Mouse (Mus musculus) frontal cortex, adult (tissue): ENCODE measurements around the gene Nsa2.
A peak's percentile ranks its signal among the peaks of the same experiment; 100 is the strongest.
"Not testable (repeated sequence)": the region's sequence is repeated elsewhere in the genome, so short reads cannot be mapped to it uniquely, and the experiment has no call there.

Experiments used
- ATAC-seq: cut with Nextera tagmentation; 2 replicates; pipeline ENCODE4 v1.9.2; 2017; ENCODE audit warnings: mild to moderate bottlenecking, moderate library complexity, mixed read lengths; ENCODE audit not compliant: low TSS enrichment

Nsa2 gene

DNA sequence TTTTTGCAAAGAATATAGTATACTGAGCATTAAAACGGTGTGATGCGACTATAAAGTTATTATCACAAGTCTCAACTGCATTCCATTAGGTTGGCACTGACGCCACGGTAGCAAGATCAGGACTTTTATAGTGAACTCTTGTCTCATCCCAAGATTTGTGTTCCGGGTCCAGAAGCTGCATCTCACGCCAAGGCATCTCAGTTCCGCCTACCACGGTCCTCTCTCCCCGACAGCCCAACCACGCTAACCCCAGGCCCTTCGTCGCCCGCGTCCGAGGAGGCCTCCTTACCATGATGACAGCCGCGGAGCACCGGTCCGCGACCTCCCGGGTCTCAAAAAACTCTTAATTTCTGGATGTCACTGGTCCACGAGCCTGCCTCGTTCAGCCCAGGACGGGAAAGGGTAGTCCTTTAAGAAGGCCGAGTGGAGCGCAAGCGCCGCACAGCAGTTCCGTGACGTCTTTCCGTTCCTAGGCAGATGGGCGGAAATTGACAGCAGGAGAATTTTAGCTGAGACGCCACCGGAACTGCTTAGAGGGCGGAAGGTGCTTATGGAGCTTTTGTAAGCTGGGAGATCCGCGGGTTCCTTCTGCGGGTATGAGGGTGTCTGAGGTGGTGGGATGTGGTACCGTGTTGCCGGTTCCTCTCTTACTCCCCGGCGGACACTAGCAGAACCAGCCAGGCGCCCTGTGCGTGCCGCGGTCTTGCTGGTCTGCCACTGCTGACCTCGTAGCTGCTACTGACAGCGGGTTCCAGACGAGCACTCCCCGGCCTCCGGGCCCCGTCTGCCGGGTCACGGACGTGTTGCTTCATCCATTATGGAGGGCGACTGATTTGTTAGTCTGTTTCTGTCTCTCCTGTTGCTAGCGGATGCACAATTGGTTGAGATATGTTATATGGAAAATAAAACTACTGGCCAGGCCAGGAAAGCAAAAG is at the start of gene Nsa2, which contains the start of gene Gfm2:
Nsa2 (minus strand) TSS at position 472 of the 935 bp plus-strand sequence.
Gfm2 (plus strand) TSS at position 472 of the 935 bp plus-strand sequence.
- peak; percentile 99 for ATAC-seq

- no peak for ATAC-seq
Observed at GRCm38 (mm10) chr13:97186346-97186745, 48.6 kb upstream of the Nsa2 start.

GRCm38 (mm10) chr13:97184656-97185055 is 46.9 kb upstream of the Nsa2 start:
- ATAC-seq = no peak

DNA sequence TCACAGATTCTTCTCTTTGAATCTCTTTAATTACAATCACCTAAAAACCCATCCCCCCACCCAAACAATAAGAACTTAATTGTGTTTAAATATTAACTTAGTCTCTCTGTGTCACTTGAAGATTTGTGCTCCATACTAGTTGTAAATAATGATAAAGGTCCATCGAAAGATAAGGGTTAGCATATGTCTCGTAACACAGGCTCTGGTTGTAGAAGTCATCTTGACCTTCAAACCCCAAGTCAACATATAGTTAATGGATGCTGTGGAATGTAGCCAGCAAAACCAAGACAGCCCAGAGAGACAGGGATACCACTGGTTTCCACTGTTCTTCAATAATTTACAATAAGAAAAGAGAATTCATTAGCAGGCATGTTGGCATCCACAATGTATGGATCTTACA is 46.4 kb upstream of the Nsa2 start:
- ATAC-seq = no peak

DNA sequence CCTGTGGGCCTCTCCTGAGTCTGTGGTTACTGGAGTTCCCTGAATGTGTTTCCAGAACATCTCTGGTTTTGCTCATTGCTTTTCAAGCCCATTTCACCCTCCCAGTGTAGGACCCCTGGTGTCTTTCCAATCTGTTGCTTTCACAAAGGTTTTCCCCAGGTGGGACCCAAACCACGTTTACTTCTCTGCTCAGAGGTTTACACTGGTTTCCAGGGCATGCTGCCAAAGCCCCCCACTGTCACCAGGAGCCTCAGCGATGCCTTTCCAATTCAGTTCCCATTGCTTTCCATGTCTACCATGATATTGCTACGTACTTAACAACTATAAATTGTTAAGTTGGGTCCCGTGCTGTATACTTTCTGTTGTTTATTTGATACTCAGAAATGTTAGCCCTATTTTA is 45.1 kb upstream of the Nsa2 start:
- no peak for ATAC-seq

GRCm38 (mm10) chr13:97180113-97180828 is 42.5 kb upstream of the Nsa2 start:
- 0 out of 2 replicates have a peak, but pooled peaks have one; percentile 3 for ATAC-seq

DNA sequence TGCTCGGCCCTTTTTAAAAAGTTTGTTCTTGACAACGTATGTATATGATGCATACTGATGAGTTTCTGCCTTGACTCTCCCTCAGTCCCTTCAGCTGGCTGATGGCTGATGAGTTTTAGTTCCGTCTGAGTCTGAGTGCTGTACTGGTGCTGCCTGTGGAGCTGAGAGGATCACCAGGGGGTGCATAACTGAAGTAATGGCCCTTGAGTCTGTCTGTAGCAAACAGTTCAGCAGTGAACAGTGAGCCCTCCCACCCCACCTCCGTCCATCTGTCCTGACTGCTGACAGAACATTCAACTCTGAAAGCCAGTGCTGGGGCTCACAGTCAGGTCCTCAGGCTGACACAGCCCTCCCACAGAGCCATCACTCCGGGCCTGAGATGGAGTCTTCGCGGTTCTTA is 41.2 kb upstream of the Nsa2 start:
- ATAC-seq = no peak

DNA sequence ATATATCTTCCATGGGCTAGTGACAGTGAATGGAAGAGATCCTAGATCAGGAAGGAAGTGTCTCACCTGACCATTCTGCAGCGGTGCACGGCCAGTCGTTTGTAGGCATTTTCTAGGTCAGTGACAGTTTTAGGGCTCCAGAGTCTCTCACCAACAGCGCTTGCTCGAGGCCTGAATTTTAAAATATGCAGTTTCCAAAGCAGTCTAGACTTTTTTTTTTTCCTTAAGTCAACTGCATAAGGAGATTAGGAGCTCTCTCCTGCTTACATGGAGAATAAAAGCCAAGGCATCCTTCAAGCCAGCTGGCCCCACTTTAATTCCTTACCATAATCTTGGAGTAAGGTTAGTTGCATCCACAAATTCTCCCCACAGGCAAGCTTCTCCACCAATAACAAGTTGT is 39.0 kb upstream of the Nsa2 start:
- peak; percentile 62 for ATAC-seq

DNA sequence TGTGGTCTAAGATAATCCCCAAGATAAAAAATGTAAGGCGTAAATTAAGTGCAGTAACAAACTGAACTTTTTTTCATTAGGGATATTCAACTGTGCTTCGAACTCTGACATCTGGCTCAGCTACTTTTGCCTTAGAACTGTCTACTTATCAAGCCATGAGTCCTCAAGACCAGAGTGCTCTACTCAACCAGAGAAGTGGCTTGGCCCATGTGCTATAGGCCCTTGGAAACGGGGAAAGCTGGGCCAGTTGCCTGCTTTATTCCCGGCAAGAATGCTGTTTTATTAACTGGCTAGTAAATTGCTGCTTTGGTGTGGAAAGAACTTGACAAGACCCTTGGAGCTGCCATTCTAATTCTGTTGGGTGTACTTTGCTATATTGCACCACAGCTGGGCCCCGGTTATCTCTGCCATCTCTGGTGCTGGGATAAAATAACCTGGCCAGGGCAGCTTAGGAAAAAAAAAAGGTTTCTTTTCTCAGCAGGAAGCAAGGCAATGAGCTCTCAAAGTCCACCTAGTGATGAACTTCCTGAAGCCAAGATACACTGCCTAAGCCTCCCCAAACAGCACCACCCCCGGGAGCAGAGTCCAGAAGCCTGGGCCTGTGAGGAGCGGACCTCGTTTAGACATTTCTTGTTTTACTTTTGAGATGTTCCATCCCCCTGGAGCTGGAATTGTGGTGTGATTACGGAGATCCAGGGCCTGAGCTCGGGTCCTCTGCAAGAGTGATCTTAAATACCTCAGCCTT is 38.0 kb upstream of the Nsa2 start:
- ATAC-seq = no peak

GRCm38 (mm10) chr13:97145834-97146233 is 8.1 kb upstream of the Nsa2 start:
- no peak for ATAC-seq

- no peak for ATAC-seq
Observed at GRCm38 (mm10) chr13:97142321-97142720, 4.6 kb upstream of the Nsa2 start.

GRCm38 (mm10) chr13:97138404-97138931 is 731 bp upstream of the Nsa2 start:
- not testable (repeated sequence) for ATAC-seq

- not testable (repeated sequence) for ATAC-seq
Observed at GRCm38 (mm10) chr13:97130413-97130812, 7.3 kb downstream of the Nsa2 start.

GRCm38 (mm10) chr13:97129654-97130053 is 8.1 kb downstream of the Nsa2 start:
- not testable (repeated sequence) for ATAC-seq

- no peak for ATAC-seq
Observed at GRCm38 (mm10) chr13:97121341-97121740, 16.4 kb downstream of the Nsa2 start.

GRCm38 (mm10) chr13:97109046-97109445 is 28.7 kb downstream of the Nsa2 start:
- ATAC-seq = no peak

DNA sequence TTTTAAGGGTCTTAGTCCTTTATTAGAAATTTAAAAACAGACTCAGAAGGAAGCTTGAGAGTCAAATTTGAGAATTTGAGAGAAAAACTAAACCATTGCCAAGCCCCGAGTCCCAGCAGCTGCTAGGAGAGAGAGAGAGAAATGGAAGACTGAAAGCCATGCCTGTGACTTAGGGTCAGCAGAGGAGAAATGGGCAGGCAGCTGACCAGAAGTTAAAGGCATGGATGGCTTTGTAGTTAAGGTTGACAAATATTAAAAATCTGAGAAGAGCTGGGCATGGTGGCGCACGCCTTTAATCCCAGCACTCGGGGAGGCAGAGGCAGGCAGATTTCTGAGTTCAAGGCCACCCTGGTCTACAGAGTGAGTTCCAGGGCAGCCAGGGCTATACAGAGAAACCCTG is 30.0 kb downstream of the Nsa2 start:
- ATAC-seq = not testable (repeated sequence)

GRCm38 (mm10) chr13:97104996-97105395 is 32.7 kb downstream of the Nsa2 start:
- 0 out of 2 replicates have a peak, but pooled peaks have one; percentile 47 for ATAC-seq

- peak; percentile 86 for ATAC-seq
Observed at GRCm38 (mm10) chr13:97099187-97099852, 38.4 kb downstream of the Nsa2 start, which contains the start of gene Gm6169. TSS of gene Gm6169 (minus strand) at chr13:97099237.

DNA sequence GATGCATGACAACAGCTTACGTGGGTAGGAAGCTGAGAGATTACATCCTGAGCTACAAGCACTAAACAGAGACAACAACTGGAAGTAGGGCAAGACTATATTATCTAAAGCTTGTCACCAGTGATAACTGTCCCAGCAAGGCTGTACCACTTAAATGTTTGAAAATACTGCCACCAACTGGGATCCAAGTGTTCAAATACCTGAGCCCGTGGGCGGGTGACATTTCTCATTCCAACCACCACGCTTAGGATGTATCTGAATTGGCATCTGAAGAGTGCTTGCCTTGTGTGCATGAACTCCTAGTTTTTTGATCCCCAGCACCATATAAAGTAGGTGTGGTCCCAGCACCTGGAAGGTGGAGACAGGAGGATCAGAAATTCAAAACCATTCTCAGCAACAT is 42.0 kb downstream of the Nsa2 start:
- ATAC-seq = peak; percentile 18; the same call in 1 of the 2 replicates

GRCm38 (mm10) chr13:97088183-97088582 is 49.6 kb downstream of the Nsa2 start:
- ATAC-seq = no peak
